Mouse (Mus musculus): ENCODE measurements around the gene Gstcd.

DNA sequence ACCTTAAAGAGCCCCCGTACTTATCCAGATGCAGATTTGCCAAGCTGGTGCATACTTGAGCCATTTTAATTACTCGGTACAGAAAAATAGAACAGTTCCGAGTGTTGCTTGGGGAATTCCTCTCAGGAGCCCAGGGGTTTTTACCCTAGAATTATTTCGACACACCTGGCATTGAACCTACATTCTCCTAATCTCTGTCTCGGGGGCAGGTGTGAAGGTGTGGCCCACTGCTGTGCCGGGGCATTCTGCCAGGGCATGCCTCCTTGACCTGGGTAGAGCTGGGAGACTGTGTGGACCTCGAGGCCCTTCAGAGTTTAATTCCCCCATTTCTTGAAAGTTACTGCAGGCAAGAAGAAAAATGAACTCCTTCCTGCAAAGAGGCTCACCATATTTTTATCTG is 146.2 kb downstream of the Gstcd start:
- TF ChIP-seq CTCF (IDR thresholded peaks at IDR 0.05): no peak
- TF ChIP-seq EP300 (IDR thresholded peaks at IDR 0.05): peak; percentile 54

Data from lung, postnatal 0 days (tissue).